Mouse (Mus musculus): Measurements from ENCODE around the gene Fuca1.

GRCm38 (mm10) chr4:135948142-135948541 is 27.6 kb downstream of the Fuca1 start:
- TF ChIP-seq CTCF (conservative IDR thresholded peaks at IDR 0.05 in 1 of 2, IDR thresholded peaks at IDR 0.05 in 1 of 2; ENCODE audit: low read depth in 2 of 2, low read length in 2 of 2) (no peak), MEF2A (IDR thresholded peaks at IDR 0.05; ENCODE audit: borderline replicate concordance, low read depth, low read length) (no peak), E2F4 (IDR thresholded peaks at IDR 0.05; ENCODE audit: insufficient replicate concordance, low read depth, low read length) (no peak)

Measured in CH12.LX (cell line).